Mouse (Mus musculus): ENCODE measurements around the gene Snap23. TPM values are rescaled to one million over a fixed set of nuclear protein-coding genes. Genes with fewer than 3 reads are reported as not detected.

Snap23 gene
- polyA plus RNA-seq, 1 experiment from 2014 or later, result 39.0 TPM

DNA sequence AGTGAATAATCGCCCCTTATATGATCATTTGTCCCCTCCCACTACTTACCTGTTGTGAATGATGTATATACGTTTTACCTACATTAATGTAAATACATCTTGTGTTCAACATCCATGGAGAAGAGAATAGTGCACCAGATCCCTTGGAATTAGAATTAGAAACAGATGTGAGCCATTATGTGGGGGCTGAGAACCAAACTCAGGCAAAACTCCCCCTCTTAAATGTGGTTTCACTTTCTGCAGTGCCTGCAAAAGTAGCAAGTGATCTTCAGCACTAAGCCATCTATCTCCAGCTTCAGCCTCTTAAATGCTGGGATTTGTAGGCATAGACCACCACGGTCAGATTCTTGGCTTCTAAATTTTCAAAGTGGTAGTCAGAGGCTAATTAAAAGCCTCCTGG is 7.7 kb downstream of the Snap23 start:
- Histone ChIP-seq H3K9ac (ENCODE audit: low read depth, low read length) (no peak overlapping the region), H3K4me1 (replicated peaks; ENCODE audit: control insufficient read depth, insufficient read depth, low read length) (no peaks in the 10 kb centered on the region; the same call in 1 of the 2 replicates), H3K36me3 (ENCODE audit: control insufficient read depth, insufficient read depth) (peaks cover 5% of the 10 kb centered on the region; the same call in 1 of the 2 replicates), H3K27me3 (replicated peaks; ENCODE audit: control insufficient read depth, insufficient read depth, low read length) (no peaks in the 10 kb centered on the region), H3K27ac (ENCODE audit: low read depth, low read length) (no peak overlapping the region), H3K9me3 (ENCODE audit: control insufficient read depth) (no peaks in the 10 kb centered on the region), H3K4me2 (replicated peaks; ENCODE audit: low read depth) (no peak overlapping the region), H3K4me3 (ENCODE audit: low read depth, low read length) (no peak overlapping the region)
- no peak for TF ChIP-seq CTCF (IDR thresholded peaks at IDR 0.05; ENCODE audit: low read depth)
- 88% methylated on average over 3 of the region's 3 CpGs for whole genome bisulfite sequencing
- ATAC-seq, result no peak

- Histone ChIP-seq H3K9me3 (ENCODE audit: control insufficient read depth) (no peaks in the 10 kb centered on the region), H3K27ac (ENCODE audit: low read depth, low read length) (no peak overlapping the region), H3K36me3 (ENCODE audit: control insufficient read depth, insufficient read depth) (peaks cover 5% of the 10 kb centered on the region; the same call in 1 of the 2 replicates), H3K9ac (ENCODE audit: low read depth, low read length) (no peak overlapping the region), H3K4me2 (replicated peaks; ENCODE audit: low read depth) (no peak overlapping the region), H3K4me1 (replicated peaks; ENCODE audit: control insufficient read depth, insufficient read depth, low read length) (no peaks in the 10 kb centered on the region; the same call in 1 of the 2 replicates), H3K4me3 (ENCODE audit: low read depth, low read length) (no peak overlapping the region), H3K27me3 (replicated peaks; ENCODE audit: control insufficient read depth, insufficient read depth, low read length) (no peaks in the 10 kb centered on the region)
- no peak for ATAC-seq
- TF ChIP-seq CTCF (IDR thresholded peaks at IDR 0.05; ENCODE audit: low read depth), result no peak
- 86% methylated on average over 2 of the region's 2 CpGs for WGBS
These were observed 8.5 kb downstream of the Snap23 start for GRCm38 (mm10) chr2:120575978-120576377.

DNA sequence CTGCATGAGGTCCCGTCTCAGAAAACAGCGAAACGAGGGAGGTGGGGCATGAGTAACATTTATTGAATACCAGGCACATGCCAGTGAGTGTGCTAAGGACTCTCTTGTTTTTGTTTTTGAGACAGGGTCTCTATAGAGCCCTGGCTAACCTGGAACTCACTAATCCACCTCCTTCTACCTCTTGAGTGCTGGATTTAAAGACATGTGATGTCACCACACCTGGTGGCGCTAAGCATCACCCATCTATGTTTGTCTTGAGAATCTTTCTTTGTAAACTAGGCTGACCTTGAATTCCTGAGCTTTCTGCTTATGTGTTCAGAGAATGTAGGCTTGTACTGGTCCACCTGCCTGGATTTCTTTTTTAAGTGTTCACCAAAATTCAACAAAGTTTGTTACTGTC is 10.3 kb downstream of the Snap23 start:
- Histone ChIP-seq H3K4me2 (replicated peaks; ENCODE audit: low read depth) (no peak overlapping the region), H3K4me1 (replicated peaks; ENCODE audit: control insufficient read depth, insufficient read depth, low read length) (no peaks in the 10 kb centered on the region; the same call in 1 of the 2 replicates), H3K36me3 (ENCODE audit: control insufficient read depth, insufficient read depth) (no peaks in the 10 kb centered on the region), H3K27ac (ENCODE audit: low read depth, low read length) (peak overlapping the region; percentile 46), H3K9ac (ENCODE audit: low read depth, low read length) (no peak overlapping the region), H3K9me3 (ENCODE audit: control insufficient read depth) (no peaks in the 10 kb centered on the region), H3K27me3 (replicated peaks; ENCODE audit: control insufficient read depth, insufficient read depth, low read length) (no peaks in the 10 kb centered on the region), H3K4me3 (ENCODE audit: low read depth, low read length) (no peak overlapping the region)
- ATAC-seq, result no peak
- WGBS, result 55% methylated on average over 4 of the region's 4 CpGs
- TF ChIP-seq CTCF (IDR thresholded peaks at IDR 0.05; ENCODE audit: low read depth), result no peak

- Histone ChIP-seq H3K27me3 (replicated peaks; ENCODE audit: control insufficient read depth, insufficient read depth, low read length) (no peaks in the 10 kb centered on the region), H3K9ac (ENCODE audit: low read depth, low read length) (no peak overlapping the region), H3K4me2 (replicated peaks; ENCODE audit: low read depth) (no peak overlapping the region), H3K27ac (ENCODE audit: low read depth, low read length) (peak overlapping the region; percentile 46; the same call in 1 of the 2 replicates), H3K4me3 (ENCODE audit: low read depth, low read length) (no peak overlapping the region), H3K9me3 (ENCODE audit: control insufficient read depth) (no peaks in the 10 kb centered on the region), H3K36me3 (ENCODE audit: control insufficient read depth, insufficient read depth) (no peaks in the 10 kb centered on the region), H3K4me1 (replicated peaks; ENCODE audit: control insufficient read depth, insufficient read depth, low read length) (no peaks in the 10 kb centered on the region; the same call in 1 of the 2 replicates)
- TF ChIP-seq CTCF (IDR thresholded peaks at IDR 0.05; ENCODE audit: low read depth), result no peak
- WGBS, result 32% methylated on average over 5 of the region's 5 CpGs
- peak; percentile 67 for ATAC-seq
These were observed 10.8 kb downstream of the Snap23 start for GRCm38 (mm10) chr2:120578286-120578685.

DNA sequence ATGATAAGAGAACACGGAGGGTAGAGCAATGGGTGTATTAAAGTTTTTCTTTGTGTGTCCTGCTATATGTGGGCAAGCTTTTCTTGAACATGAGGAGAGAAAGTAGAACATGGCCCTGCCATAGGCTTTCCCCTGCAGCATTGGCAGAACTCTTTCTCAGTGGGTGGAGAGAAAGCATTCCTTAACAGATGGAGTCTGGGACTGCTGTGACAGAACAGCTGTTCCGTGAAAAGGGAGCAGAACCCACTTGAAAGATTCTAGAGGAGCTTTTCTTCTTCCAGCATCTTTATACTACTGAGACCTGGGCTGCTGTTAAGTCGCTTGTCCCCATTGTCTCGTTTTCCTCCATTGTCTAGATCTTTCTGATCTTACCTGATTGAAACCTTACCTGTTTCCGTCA is 22.3 kb downstream of the Snap23 start:
- H3K9me3 ChIP-seq (ENCODE audit: control insufficient read depth), result no peaks in the 10 kb centered on the region
- no peak overlapping the region for H3K4me2 ChIP-seq (replicated peaks; ENCODE audit: low read depth)
- no peak for ATAC-seq
- H3K4me1 ChIP-seq (replicated peaks; ENCODE audit: control insufficient read depth, insufficient read depth, low read length), result no peaks in the 10 kb centered on the region
- 69% methylated on average over 5 of the region's 5 CpGs for WGBS
- TF ChIP-seq CTCF (IDR thresholded peaks at IDR 0.05; ENCODE audit: low read depth), result no peak
- H3K4me3 ChIP-seq (ENCODE audit: low read depth, low read length), result no peak overlapping the region
- H3K9ac ChIP-seq (ENCODE audit: low read depth, low read length), result no peak overlapping the region
- H3K36me3 ChIP-seq (ENCODE audit: control insufficient read depth, insufficient read depth), result peaks cover 34% of the 10 kb centered on the region
- no peak overlapping the region for H3K27ac ChIP-seq (ENCODE audit: low read depth, low read length)
- H3K27me3 ChIP-seq (replicated peaks; ENCODE audit: control insufficient read depth, insufficient read depth, low read length), result no peaks in the 10 kb centered on the region

GRCm38 (mm10) chr2:120592227-120592626 is 24.8 kb downstream of the Snap23 start:
- no peak for ATAC-seq
- Histone ChIP-seq H3K4me3 (ENCODE audit: low read depth, low read length) (no peak overlapping the region), H3K27me3 (replicated peaks; ENCODE audit: control insufficient read depth, insufficient read depth, low read length) (no peaks in the 10 kb centered on the region), H3K9ac (ENCODE audit: low read depth, low read length) (no peak overlapping the region), H3K27ac (ENCODE audit: low read depth, low read length) (no peak overlapping the region), H3K4me1 (replicated peaks; ENCODE audit: control insufficient read depth, insufficient read depth, low read length) (no peaks in the 10 kb centered on the region), H3K36me3 (ENCODE audit: control insufficient read depth, insufficient read depth) (peaks cover 35% of the 10 kb centered on the region), H3K4me2 (replicated peaks; ENCODE audit: low read depth) (no peak overlapping the region), H3K9me3 (ENCODE audit: control insufficient read depth) (no peaks in the 10 kb centered on the region)
- TF ChIP-seq CTCF (IDR thresholded peaks at IDR 0.05; ENCODE audit: low read depth), result peak; percentile 21; the same call in 1 of the 2 replicates
- WGBS, result 88% methylated on average over 1 of the region's 1 CpGs

GRCm38 (mm10) chr2:120597734-120598133 is 30.3 kb downstream of the Snap23 start:
- WGBS, result 95% methylated on average over 2 of the region's 2 CpGs

More at GRCm38 (mm10) chr2:120597734-120598133, 30.3 kb downstream of the Snap23 start:
- peaks cover 48% of the 10 kb centered on the region for H3K36me3 ChIP-seq (ENCODE audit: control insufficient read depth, insufficient read depth)
- no peaks in the 10 kb centered on the region for H3K4me1 ChIP-seq (replicated peaks; ENCODE audit: control insufficient read depth, insufficient read depth, low read length)
- no peak overlapping the region for H3K4me2 ChIP-seq (replicated peaks; ENCODE audit: low read depth)
- no peaks in the 10 kb centered on the region for H3K27me3 ChIP-seq (replicated peaks; ENCODE audit: control insufficient read depth, insufficient read depth, low read length)
- H3K9ac ChIP-seq (ENCODE audit: low read depth, low read length), result no peak overlapping the region
- no peak for TF ChIP-seq CTCF (IDR thresholded peaks at IDR 0.05; ENCODE audit: low read depth)
- no peaks in the 10 kb centered on the region for H3K9me3 ChIP-seq (ENCODE audit: control insufficient read depth)
- H3K27ac ChIP-seq (ENCODE audit: low read depth, low read length), result no peak overlapping the region
- no peak overlapping the region for H3K4me3 ChIP-seq (ENCODE audit: low read depth, low read length)
- ATAC-seq, result no peak
